Mouse (Mus musculus) spleen, adult 2 months (tissue): Measurements from ENCODE around the gene Paqr8.

ENCODE experiments used
- CTCF ChIP-seq: fragments of 200-500 bp; IDR thresholded peaks from 2 replicates; pipeline ENCODE4 v1.5.1; 2011; ENCODE audit warnings: mild to moderate bottlenecking, inconsistent platforms; ENCODE audit not compliant: insufficient read depth, insufficient read length, insufficient replicate concordance; ENCODE audit errors: extremely low read depth
- POLR2A ChIP-seq: fragments of 200-500 bp; IDR thresholded peaks from 2 replicates; pipeline ENCODE4 v1.6.1; 2011; ENCODE audit warnings: low read depth, low read length, inconsistent platforms

- TF ChIP-seq CTCF = no peak
- TF ChIP-seq POLR2A = no peak
Observed at GRCm38 (mm10) chr1:20928487-20928886, 38.1 kb downstream of the Paqr8 start.
